Mouse (Mus musculus) forebrain, embryonic 13.5 days (tissue): Measurements from ENCODE around the gene Gtdc1. TPM values are rescaled to one million over a fixed set of nuclear protein-coding genes. Genes with fewer than 3 reads are reported as not detected.

Experiments used
- ATAC-seq: fragments of 200-750 bp; cut with Nextera tagmentation; 2 replicates; pipeline ENCODE4 v1.8.0; 2017
- H3K27ac ChIP-seq: fragments of 300-500 bp; sonication (generic); 2 replicates; pipeline ENCODE4 v1.5.1; 2015; ENCODE audit warnings: inconsistent platforms, mild to moderate bottlenecking, moderate library complexity
- H3K27me3 ChIP-seq: fragments of 300-500 bp; sonication (generic); 2 replicates; pipeline ENCODE4 v1.6.1; 2015; ENCODE audit warnings: mild to moderate bottlenecking, inconsistent platforms
- H3K36me3 ChIP-seq: fragments of 300-500 bp; sonication (generic); 2 replicates; pipeline ENCODE4 v1.6.1; 2015; ENCODE audit warnings: mild to moderate bottlenecking, inconsistent platforms; ENCODE audit not compliant: poor library complexity, severe bottlenecking
- H3K4me1 ChIP-seq: fragments of 300-500 bp; sonication (generic); 2 replicates; pipeline ENCODE4 v1.6.1; 2015; ENCODE audit warnings: inconsistent platforms
- H3K4me2 ChIP-seq: fragments of 300-500 bp; sonication (generic); 2 replicates; pipeline ENCODE4 v1.6.1; 2015; ENCODE audit warnings: inconsistent platforms, mild to moderate bottlenecking, moderate library complexity
- H3K4me3 ChIP-seq: fragments of 300-500 bp; sonication (generic); 2 replicates; pipeline ENCODE4 v1.5.1; 2015; ENCODE audit warnings: mild to moderate bottlenecking, inconsistent platforms
- H3K9ac ChIP-seq: fragments of 300-500 bp; sonication (generic); 2 replicates; pipeline ENCODE4 v1.6.1; 2015; ENCODE audit warnings: mild to moderate bottlenecking, inconsistent platforms
- H3K9me3 ChIP-seq: fragments of 300-500 bp; sonication (generic); replicated peaks from 2 replicates; pipeline ENCODE4 v1.6.1; 2016; ENCODE audit warnings: inconsistent platforms
- WGBS: fragments of 180-500 bp; shearing (Covaris S2); methylation state at CpG from one replicate; pipeline ENCODE4 v1.1.7; 2015; 5-methylcytosine and 5-hydroxymethylcytosine counted together
- polyA plus RNA-seq: library from polyadenylated mRNA; unstranded; fragments of >200 nt; fragmentation: Nextera tagmentation; extraction: Ambion mirVana; gene quantifications from 2 replicates; pipeline ENCODE4 v1.2.1, GENCODE M21; 2015

Gtdc1 gene
- polyA plus RNA-seq, 1 experiment from 2014 or later = 19.4 TPM

DNA sequence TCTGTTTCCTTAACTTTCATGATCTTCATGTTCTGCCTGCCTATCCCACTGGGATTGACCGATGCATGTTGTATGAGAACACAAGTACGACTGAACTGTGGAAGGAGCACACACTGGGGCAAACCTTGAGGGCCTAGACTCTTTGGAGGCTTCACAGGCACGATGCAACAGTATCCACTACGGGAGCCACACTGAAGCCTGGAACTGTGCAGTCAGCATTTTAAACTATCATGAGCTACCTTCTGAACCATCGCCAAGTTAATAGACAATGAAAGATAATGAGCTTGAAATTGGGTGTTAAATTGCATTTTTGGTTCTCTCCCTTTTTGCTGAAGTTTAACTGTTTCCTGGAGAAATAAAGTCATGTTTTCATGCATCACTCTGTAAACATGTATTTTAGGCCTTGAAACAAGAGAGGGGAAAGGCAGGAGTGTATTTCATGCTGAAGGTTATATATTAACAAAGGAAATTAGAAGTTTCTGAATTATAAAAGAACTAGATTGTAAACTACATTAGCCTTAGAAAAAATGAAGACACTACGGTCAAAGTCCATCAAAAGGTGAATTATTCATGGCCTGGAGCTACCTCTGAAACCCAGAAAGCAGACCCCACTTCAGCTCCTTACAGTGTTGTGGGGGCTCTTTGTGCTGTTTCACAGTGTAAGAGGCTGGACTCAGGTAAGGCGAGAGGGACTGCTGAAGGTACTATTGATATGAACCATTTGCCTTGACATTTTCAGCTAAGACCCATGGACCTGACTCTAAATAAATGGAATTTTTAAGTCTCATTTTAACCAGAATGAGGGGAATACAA, 358.1 kb downstream of the Gtdc1 start:
- H3K4me1 ChIP-seq = peaks cover 27% of the 10 kb centered on the region
- no peaks in the 10 kb centered on the region for H3K36me3 ChIP-seq
- H3K9me3 ChIP-seq = no peaks in the 10 kb centered on the region
- H3K27me3 ChIP-seq = no peaks in the 10 kb centered on the region
- H3K9ac ChIP-seq = no peak overlapping the region
- no peak for ATAC-seq
- no peak overlapping the region for H3K4me2 ChIP-seq
- 75% methylated on average over 7 of the region's 7 CpGs for WGBS
- no peak overlapping the region for H3K27ac ChIP-seq
- H3K4me3 ChIP-seq = no peak overlapping the region

DNA sequence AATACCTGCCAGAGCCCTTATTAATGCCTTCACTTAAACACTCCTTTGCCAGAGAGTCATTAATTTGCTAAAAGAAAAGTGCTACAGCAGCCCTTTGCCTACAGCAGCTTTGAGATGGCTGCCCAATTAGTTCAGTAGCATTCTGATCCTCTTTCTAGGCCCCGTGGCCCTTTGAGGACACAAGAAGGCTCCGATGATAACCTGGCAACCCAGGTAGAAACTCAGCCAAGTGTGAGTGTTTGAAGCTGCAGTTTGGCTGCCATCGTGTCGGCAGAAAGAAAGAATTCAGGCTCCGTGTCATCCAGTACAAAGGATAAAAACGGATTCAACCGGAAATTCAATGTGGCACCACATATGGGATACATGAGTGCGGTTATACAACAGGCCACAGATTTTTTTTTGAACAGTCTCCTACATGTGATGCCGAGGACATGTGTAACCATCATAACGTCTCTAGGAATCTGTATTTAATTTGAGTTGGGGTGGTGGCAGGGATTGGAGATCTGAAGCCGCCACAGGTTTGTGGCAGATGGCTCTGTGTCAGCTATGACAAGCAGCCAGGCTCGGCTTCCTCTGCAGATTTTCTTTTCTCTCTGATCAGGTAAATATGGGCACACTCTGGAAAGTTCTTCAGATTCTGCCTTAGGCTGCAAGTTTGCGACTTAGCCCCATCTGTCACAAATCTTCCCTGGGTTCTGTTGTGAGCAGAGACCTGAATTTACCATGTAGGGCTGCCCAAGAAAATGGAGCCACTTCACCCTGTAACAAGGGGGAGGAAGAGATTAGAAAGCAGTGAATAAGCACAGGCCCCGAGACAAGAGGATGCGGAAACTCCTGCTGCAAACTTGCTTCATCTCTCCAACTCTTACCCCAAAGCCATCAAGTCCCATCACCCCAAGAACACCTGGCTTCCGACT, 362.4 kb downstream of the Gtdc1 start:
- peak; percentile 84 for ATAC-seq
- WGBS = 65% methylated on average over 16 of the region's 16 CpGs
- Histone ChIP-seq H3K9me3 (no peaks in the 10 kb centered on the region), H3K4me1 (peaks cover 10% of the 10 kb centered on the region; the same call in 1 of the 2 replicates), H3K27me3 (peaks cover 4% of the 10 kb centered on the region; the same call in 1 of the 2 replicates), H3K4me3 (no peak overlapping the region), H3K9ac (no peak overlapping the region), H3K36me3 (no peaks in the 10 kb centered on the region), H3K4me2 (no peak overlapping the region), H3K27ac (peak overlapping the region; percentile 74)

DNA sequence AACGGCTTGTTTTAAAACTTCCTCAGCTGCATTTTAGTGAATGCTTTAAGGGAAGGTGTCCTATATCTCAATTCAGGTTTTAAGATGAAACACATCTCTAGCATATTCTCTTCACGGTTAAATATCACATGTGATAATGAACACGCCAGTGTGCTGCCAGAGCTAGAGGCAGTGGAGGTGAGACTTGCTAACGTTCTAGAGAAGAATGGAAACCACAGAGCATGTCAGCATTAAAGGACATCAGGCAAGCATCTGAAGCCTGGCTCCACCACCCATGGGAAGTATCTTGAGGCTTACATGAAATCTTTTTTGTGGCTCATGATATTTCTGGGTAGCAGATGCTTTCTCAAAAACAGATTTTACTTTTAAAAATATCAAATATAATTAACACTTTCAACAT, 365.7 kb downstream of the Gtdc1 start:
- Histone ChIP-seq H3K4me3 (no peak overlapping the region), H3K9ac (no peak overlapping the region), H3K27me3 (peaks cover 16% of the 10 kb centered on the region), H3K4me2 (no peak overlapping the region), H3K9me3 (no peaks in the 10 kb centered on the region), H3K4me1 (peaks cover 31% of the 10 kb centered on the region), H3K36me3 (no peaks in the 10 kb centered on the region), H3K27ac (no peak overlapping the region)
- 82% methylated on average over 4 of the region's 4 CpGs for WGBS
- ATAC-seq = no peak

DNA sequence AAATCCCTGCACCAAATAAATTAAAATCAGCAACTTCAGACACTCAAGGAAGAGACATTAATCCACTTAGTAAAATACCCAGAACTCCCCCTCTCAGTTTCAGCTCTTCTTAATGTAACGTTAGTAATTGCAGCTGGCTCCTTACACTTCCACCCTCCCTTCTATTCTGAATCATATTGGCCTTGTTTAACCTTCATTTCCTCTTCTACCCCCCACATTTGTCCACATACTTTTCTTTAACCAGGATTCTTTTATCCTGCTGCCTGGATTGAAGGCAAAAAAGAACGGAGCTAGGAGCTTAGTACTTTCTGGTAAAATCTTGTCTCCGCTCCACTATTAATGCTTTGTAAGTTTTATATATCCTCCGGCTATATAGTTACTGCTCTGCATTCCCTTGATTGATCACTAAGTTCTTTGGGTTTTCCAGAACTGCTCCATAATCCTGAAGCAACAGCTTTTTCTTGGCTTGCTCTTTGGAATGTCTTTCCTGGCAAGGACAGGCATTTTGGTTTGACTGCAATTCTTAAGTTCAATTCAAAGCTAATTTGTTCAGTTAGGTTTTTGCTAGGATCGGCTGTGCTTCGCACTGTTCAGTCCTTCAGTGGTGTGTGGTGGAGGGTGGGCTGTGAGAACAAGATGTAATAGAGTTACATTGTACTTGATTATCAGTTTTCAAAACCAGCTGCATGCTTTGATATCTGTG, 368.1 kb downstream of the Gtdc1 start:
- no peaks in the 10 kb centered on the region for H3K9me3 ChIP-seq
- no peaks in the 10 kb centered on the region for H3K36me3 ChIP-seq
- no peak overlapping the region for H3K4me2 ChIP-seq
- H3K4me3 ChIP-seq = no peak overlapping the region
- no peak overlapping the region for H3K27ac ChIP-seq
- ATAC-seq = no peak
- H3K9ac ChIP-seq = no peak overlapping the region
- WGBS = 57% methylated on average over 6 of the region's 6 CpGs
- H3K4me1 ChIP-seq = peaks cover 31% of the 10 kb centered on the region
- peaks cover 16% of the 10 kb centered on the region for H3K27me3 ChIP-seq

DNA sequence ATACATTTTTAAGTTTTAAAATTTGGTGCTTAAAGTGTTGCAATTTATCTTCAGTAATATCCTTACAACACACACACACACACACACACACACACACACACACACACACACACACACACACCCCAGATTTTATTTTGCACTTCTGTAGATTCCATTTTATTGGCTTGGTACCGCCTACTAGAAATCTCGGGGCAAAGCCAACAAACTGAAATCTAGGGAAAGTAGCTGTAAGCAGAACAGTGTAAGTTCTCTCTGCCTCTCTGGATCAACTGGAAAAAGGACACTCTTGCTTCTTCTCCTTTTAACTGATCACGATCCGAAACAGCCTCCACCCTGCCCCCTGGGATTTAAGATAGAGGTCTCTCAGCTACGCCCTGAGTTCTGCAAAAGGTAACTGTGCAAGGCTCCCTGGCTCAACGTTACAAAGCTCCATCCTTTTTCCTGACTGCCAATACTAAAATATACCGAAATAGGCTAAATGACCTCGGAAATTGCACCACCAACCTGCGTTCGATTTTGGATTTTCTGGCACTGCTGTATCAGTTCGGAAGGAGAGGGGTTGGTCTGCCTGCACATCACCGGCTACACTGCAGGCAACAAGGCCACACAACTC, 369.7 kb downstream of the Gtdc1 start:
- peaks cover 31% of the 10 kb centered on the region for H3K4me1 ChIP-seq
- H3K9ac ChIP-seq = no peak overlapping the region
- H3K9me3 ChIP-seq = no peaks in the 10 kb centered on the region
- peak overlapping the region; percentile 92 for H3K4me2 ChIP-seq
- ATAC-seq = no peak
- no peaks in the 10 kb centered on the region for H3K36me3 ChIP-seq
- no peak overlapping the region for H3K4me3 ChIP-seq
- H3K27ac ChIP-seq = no peak overlapping the region
- WGBS = 47% methylated on average over 12 of the region's 12 CpGs
- peaks cover 16% of the 10 kb centered on the region for H3K27me3 ChIP-seq

DNA sequence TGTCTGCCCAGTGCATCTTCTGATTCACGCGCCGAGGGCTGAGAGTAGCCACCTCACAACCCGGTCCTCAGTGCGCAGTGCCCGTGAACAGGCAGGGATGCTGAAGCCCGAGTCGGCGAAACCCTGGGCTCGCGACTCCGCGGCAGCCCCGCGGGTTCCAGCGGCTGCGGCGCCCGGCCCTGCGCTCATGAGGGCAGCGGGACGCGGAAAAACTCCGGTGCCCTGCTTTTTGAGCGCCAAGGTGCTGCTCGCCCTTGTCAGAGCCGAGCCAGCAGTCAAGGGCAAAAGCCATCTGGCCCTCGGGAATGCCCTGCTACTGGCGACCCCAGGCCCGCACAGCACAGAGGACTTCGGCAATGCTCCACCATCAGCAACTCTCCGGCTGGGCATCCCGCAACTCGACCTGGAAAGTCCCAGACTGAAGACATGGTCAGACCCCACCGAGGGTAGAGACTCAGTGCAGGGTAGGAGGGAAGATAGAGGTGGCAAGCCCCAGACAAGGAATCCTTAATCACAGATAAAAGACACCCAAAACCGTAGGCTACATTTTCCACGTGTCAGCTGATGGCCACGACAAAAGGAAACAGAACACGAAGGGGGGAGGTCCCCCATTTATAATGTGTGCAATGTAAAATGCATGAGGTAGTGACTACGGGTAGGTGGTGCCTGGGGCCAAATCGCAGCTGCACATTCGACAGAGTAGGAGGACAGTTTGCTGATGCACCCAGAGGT, 370.4 kb downstream of the Gtdc1 start:
- Histone ChIP-seq H3K9me3 (no peaks in the 10 kb centered on the region), H3K4me2 (peak overlapping the region; percentile 92), H3K9ac (peak overlapping the region; percentile 74), H3K36me3 (no peaks in the 10 kb centered on the region), H3K4me1 (peaks cover 31% of the 10 kb centered on the region), H3K4me3 (peak overlapping the region; percentile 51), H3K27ac (no peak overlapping the region), H3K27me3 (peaks cover 16% of the 10 kb centered on the region)
- WGBS = 2% methylated on average over 42 of the region's 42 CpGs
- peak; percentile 84 for ATAC-seq

DNA sequence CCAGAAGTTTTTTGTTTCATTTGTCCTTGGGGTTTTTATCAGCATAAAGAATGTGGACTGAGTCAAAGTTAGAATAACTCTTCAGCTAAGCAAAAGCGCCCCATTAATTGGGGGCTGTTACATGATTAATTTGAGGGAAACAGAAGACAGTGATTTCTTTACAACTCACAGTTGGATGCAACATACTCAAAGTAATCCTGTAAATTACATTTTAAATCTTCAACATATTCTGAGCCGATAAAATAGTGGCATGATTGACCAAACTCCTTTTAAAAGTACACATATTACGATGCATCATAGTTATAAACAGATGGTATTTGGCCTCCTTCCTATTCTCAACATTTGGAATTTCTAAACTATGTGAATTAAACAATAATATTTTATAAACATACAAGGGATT, 372.7 kb downstream of the Gtdc1 start:
- no peak overlapping the region for H3K9ac ChIP-seq
- H3K27me3 ChIP-seq = peaks cover 11% of the 10 kb centered on the region
- no peak for ATAC-seq
- H3K9me3 ChIP-seq = no peaks in the 10 kb centered on the region
- no peak overlapping the region for H3K4me3 ChIP-seq
- no peaks in the 10 kb centered on the region for H3K36me3 ChIP-seq
- 74% methylated on average over 3 of the region's 3 CpGs for WGBS
- H3K4me2 ChIP-seq = no peak overlapping the region
- peaks cover 31% of the 10 kb centered on the region for H3K4me1 ChIP-seq
- H3K27ac ChIP-seq = no peak overlapping the region

DNA sequence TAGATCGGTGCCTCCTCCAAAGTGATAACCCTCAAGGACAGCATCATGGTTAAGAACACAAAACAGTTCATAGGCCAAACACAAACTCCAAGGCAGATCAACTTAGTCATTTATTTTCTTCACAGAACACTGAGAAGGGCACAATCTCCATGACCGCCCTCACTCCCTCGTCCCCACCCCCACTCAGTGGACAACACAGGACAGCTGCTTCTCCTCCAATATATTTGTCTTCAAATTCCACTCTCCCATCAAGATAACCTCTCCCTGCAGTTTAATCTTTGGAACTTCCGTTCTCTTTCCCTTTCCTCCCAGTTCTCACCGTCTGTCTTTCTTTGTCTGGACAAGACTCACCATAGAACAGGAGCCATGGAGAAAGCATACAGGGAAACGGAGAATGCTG, 378.1 kb downstream of the Gtdc1 start:
- Histone ChIP-seq H3K4me2 (no peak overlapping the region), H3K9me3 (no peaks in the 10 kb centered on the region), H3K36me3 (no peaks in the 10 kb centered on the region), H3K4me1 (no peaks in the 10 kb centered on the region), H3K27me3 (no peaks in the 10 kb centered on the region), H3K4me3 (no peak overlapping the region), H3K9ac (no peak overlapping the region), H3K27ac (no peak overlapping the region)
- 94% methylated on average over 6 of the region's 6 CpGs for WGBS
- ATAC-seq = no peak

DNA sequence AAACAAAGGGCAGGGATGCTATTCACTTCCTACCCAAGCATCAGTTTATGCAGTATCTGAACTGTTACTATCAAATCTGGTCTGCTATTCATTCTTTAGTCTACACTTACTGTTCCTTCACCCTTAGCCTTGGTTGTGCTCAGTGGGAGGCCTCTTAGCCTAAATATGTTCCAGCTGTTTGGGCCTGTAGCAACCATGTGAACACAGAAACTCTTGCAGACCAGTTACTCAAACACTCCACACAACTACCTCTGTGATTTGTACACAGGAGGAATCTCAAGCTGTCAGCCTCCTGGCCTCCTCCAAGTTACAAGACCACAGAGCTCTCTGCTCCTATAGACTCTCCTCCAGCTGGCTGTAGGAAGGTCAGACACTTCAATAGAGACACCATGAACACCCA, 384.7 kb downstream of the Gtdc1 start:
- ATAC-seq = no peak
- peaks cover 5% of the 10 kb centered on the region; the same call in 1 of the 2 replicates for H3K4me1 ChIP-seq
- H3K27ac ChIP-seq = no peak overlapping the region
- H3K4me2 ChIP-seq = no peak overlapping the region
- no peak overlapping the region for H3K4me3 ChIP-seq
- no peaks in the 10 kb centered on the region for H3K27me3 ChIP-seq
- H3K36me3 ChIP-seq = no peaks in the 10 kb centered on the region
- H3K9ac ChIP-seq = no peak overlapping the region
- no peaks in the 10 kb centered on the region for H3K9me3 ChIP-seq

DNA sequence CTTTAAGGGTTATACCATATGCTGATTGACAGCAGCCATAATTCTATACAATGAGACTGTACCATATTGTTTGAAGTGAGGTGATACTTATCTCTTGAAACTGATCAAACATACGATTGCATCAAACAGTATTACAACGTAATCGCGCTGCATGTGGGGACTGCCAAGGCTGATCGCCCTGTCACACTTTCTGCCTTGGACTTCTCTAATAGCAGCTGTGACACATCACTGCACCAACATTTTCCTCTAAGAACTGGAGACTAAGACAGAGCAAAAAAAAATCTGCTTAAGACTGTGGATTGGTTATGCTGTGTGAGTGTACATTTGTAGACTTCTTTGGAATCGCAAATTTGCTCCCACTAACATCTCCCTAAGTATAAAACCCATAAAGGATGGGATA, 385.7 kb downstream of the Gtdc1 start:
- H3K9ac ChIP-seq = no peak overlapping the region

DNA sequence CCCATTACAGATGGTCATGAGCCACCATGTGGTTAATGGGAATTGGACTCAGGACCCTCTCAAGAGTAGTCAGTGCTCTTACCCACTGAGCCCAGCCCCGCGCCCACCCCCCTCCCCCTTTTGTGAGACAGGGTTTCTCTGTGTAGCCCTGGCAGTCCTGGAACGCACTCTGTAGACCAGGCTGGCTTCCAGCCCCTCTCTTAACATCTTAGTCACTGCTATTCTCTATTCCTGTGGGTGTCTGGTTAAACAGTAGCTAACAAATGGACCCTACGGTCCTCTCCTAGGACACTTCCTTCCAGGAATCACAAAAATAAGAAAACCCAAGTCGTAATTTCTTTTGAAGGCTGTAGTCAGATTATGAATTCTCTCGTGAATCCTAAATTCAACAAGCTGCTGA, 386.6 kb downstream of the Gtdc1 start:
- no peak overlapping the region for H3K9ac ChIP-seq
- H3K36me3 ChIP-seq = no peaks in the 10 kb centered on the region
- WGBS = 85% methylated on average over 6 of the region's 6 CpGs
- H3K4me2 ChIP-seq = no peak overlapping the region
- no peak for ATAC-seq
- peaks cover 5% of the 10 kb centered on the region; the same call in 1 of the 2 replicates for H3K4me1 ChIP-seq
- no peaks in the 10 kb centered on the region for H3K27me3 ChIP-seq
- H3K27ac ChIP-seq = no peak overlapping the region
- no peak overlapping the region for H3K4me3 ChIP-seq
- H3K9me3 ChIP-seq = no peaks in the 10 kb centered on the region

More for the DNA sequence above, 385.7 kb downstream of the Gtdc1 start:
- no peak overlapping the region; the same call in 1 of the 2 replicates for H3K27ac ChIP-seq
- H3K4me3 ChIP-seq = no peak overlapping the region
- no peaks in the 10 kb centered on the region for H3K9me3 ChIP-seq
- H3K4me1 ChIP-seq = peaks cover 5% of the 10 kb centered on the region; the same call in 1 of the 2 replicates
- H3K27me3 ChIP-seq = no peaks in the 10 kb centered on the region
- no peaks in the 10 kb centered on the region for H3K36me3 ChIP-seq
- H3K4me2 ChIP-seq = no peak overlapping the region
- 92% methylated on average over 6 of the region's 6 CpGs for WGBS
- no peak for ATAC-seq
